In the genomic region with DNA sequence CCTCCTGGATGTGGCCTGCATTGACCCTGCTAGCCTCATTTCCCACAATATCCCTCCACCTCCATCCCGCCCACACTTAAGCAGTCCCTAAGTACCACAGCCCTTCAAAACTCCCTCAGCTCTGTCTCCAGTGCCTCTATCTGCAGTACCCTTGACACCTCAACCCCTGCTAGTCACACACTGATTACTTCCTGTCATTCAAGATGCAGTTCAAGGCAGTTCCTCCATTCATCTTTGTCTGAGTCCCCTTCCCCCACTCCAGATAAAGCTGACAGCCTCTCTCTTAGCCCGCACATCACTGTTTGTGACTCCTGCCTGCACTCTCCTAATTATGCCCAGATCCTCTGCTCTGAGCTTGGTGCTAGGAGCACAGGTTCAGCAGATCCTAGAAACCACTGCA, we compare ENCODE assay signal across 18 mouse cellular contexts.
DNase-seq lines count a peak whose midpoint lies in the region; ATAC-seq and TF ChIP-seq lines count a peak whose summit lies in the region.
"Had no signal": no experiment of that assay in that cellular context is flagged by ENCODE, and none has a peak within 500 bp of the region (broad histone marks: within the 10 kb centered on the region; RNA-seq: fewer than 3 reads in every experiment).

No protein-coding gene starts in this region.

- no peaks in the 10 kb centered on the region for H3K9me3 ChIP-seq in forebrain, embryonic 13.5 days (replicated peaks)
- no peaks in the 10 kb centered on the region for H3K9me3 ChIP-seq in forebrain, embryonic 15.5 days
- no peaks in the 10 kb centered on the region for H3K9me3 ChIP-seq in kidney, embryonic 15.5 days (replicated peaks)
- no peaks in the 10 kb centered on the region for H3K9me3 ChIP-seq in midbrain, embryonic 14.5 days (ENCODE audit: control insufficient read depth, low read length)
- H3K9me3 ChIP-seq: embryonic facial prominence, embryonic 13.5 days; heart, embryonic 15.5 days; hindbrain, embryonic 15.5 days; limb, embryonic 15.5 days had no signal

- no peak overlapping the region for H3K9ac ChIP-seq in forebrain, embryonic 13.5 days
- H3K9ac ChIP-seq in forebrain, embryonic 15.5 days (replicated peaks) = no peak overlapping the region
- no peak overlapping the region for H3K9ac ChIP-seq in kidney, embryonic 15.5 days
- no peak overlapping the region for H3K9ac ChIP-seq in midbrain, embryonic 14.5 days (replicated peaks; ENCODE audit: low read length)
- H3K9ac ChIP-seq: embryonic facial prominence, embryonic 13.5 days; heart, embryonic 15.5 days; hindbrain, embryonic 15.5 days; limb, embryonic 15.5 days had no signal

- H3K27ac ChIP-seq in forebrain, embryonic 13.5 days = no peak overlapping the region
- no peak overlapping the region for H3K27ac ChIP-seq in forebrain, embryonic 15.5 days (replicated peaks)
- H3K27ac ChIP-seq in kidney, embryonic 15.5 days = no peak overlapping the region
- H3K27ac ChIP-seq in midbrain, embryonic 14.5 days (replicated peaks; ENCODE audit: low read depth, low read length) = no peak overlapping the region
- H3K27ac ChIP-seq in layer of hippocampus, adult 2 months = no peak overlapping the region
- H3K27ac ChIP-seq: embryonic facial prominence, embryonic 13.5 days; heart, embryonic 15.5 days; hindbrain, embryonic 15.5 days; limb, embryonic 15.5 days had no signal

- peak; percentile 53; the same call in 1 of the 2 replicates for ATAC-seq in forebrain, embryonic 13.5 days
- ATAC-seq in forebrain, embryonic 15.5 days (replicated peaks) = no peak
- ATAC-seq in kidney, embryonic 15.5 days (replicated peaks; ENCODE audit: low FRiP score) = no peak
- ATAC-seq in midbrain, embryonic 14.5 days (ENCODE audit: low FRiP score, low TSS enrichment) = no peak

- no peaks in the 10 kb centered on the region for H3K36me3 ChIP-seq in forebrain, embryonic 13.5 days (ENCODE audit: poor library complexity, severe bottlenecking)
- H3K36me3 ChIP-seq in forebrain, embryonic 15.5 days = no peaks in the 10 kb centered on the region
- H3K36me3 ChIP-seq in kidney, embryonic 15.5 days = no peaks in the 10 kb centered on the region
- no peaks in the 10 kb centered on the region for H3K36me3 ChIP-seq in midbrain, embryonic 14.5 days (ENCODE audit: control insufficient read depth, insufficient read depth, low read length)
- H3K36me3 ChIP-seq: embryonic facial prominence, embryonic 13.5 days; heart, embryonic 15.5 days; hindbrain, embryonic 15.5 days; limb, embryonic 15.5 days had no signal

- H3K27me3 ChIP-seq in forebrain, embryonic 13.5 days = no peaks in the 10 kb centered on the region
- no peaks in the 10 kb centered on the region for H3K27me3 ChIP-seq in forebrain, embryonic 15.5 days
- H3K27me3 ChIP-seq in kidney, embryonic 15.5 days = no peaks in the 10 kb centered on the region
- H3K27me3 ChIP-seq in midbrain, embryonic 14.5 days (ENCODE audit: control insufficient read depth, insufficient read depth, low read length) = no peaks in the 10 kb centered on the region
- H3K27me3 ChIP-seq: embryonic facial prominence, embryonic 13.5 days; heart, embryonic 15.5 days; hindbrain, embryonic 15.5 days; limb, embryonic 15.5 days had no signal

- no peaks in the 10 kb centered on the region for H3K4me1 ChIP-seq in forebrain, embryonic 13.5 days
- no peaks in the 10 kb centered on the region for H3K4me1 ChIP-seq in forebrain, embryonic 15.5 days
- H3K4me1 ChIP-seq in kidney, embryonic 15.5 days = peaks cover 5% of the 10 kb centered on the region; the same call in 1 of the 2 replicates
- no peaks in the 10 kb centered on the region for H3K4me1 ChIP-seq in midbrain, embryonic 14.5 days (ENCODE audit: control insufficient read depth, insufficient read depth, low read length)
- H3K4me1 ChIP-seq: embryonic facial prominence, embryonic 13.5 days; heart, embryonic 15.5 days; limb, embryonic 15.5 days had no signal

- WGBS in forebrain, embryonic 13.5 days = 31% methylated on average over 2 of the region's 2 CpGs
- WGBS in forebrain, embryonic 15.5 days = 40% methylated on average over 2 of the region's 2 CpGs
- 11% methylated on average over 2 of the region's 2 CpGs for WGBS in kidney, embryonic 15.5 days
- WGBS in midbrain, embryonic 14.5 days = 31% methylated on average over 2 of the region's 2 CpGs

- TF ChIP-seq CTCF in layer of hippocampus, adult 2 months (conservative IDR thresholded peaks at IDR 0.05) = no peak

- H3K4me3 ChIP-seq in forebrain, embryonic 13.5 days = no peak overlapping the region
- no peak overlapping the region for H3K4me3 ChIP-seq in forebrain, embryonic 15.5 days
- no peak overlapping the region for H3K4me3 ChIP-seq in kidney, embryonic 15.5 days (replicated peaks)
- no peak overlapping the region for H3K4me3 ChIP-seq in midbrain, embryonic 14.5 days (replicated peaks; ENCODE audit: low read depth, low read length)
- H3K4me3 ChIP-seq in layer of hippocampus, adult 2 months = no peak overlapping the region
- H3K4me3 ChIP-seq: embryonic facial prominence, embryonic 13.5 days; heart, embryonic 15.5 days; hindbrain, embryonic 15.5 days; limb, embryonic 15.5 days had no signal

- DNase-seq in kidney, adult 11 months = peak; percentile 14
- peak; percentile 22 for DNase-seq in R1 (ENCODE audit: low read depth, low spot score)
- peak; percentile 21 for DNase-seq in midbrain, embryonic 14.5 days
- no peak for DNase-seq in layer of hippocampus, adult 2 months (ENCODE audit: low spot score in 2 of 2)
- DNase-seq in right cerebral cortex, postnatal 10 days (ENCODE audit: low spot score in 2 of 2) = no peak
- DNase-seq: adrenal gland, postnatal 10 days; cerebellum, adult 11-12 months; cerebellum, postnatal 25 days; lung, adult 18-20 months; right cerebral cortex, postnatal 14 days; thymus, postnatal 25 days had no signal

- no peak overlapping the region for H3K4me2 ChIP-seq in forebrain, embryonic 13.5 days
- no peak overlapping the region for H3K4me2 ChIP-seq in forebrain, embryonic 15.5 days (replicated peaks)
- H3K4me2 ChIP-seq in kidney, embryonic 15.5 days = no peak overlapping the region
- H3K4me2 ChIP-seq in midbrain, embryonic 14.5 days (ENCODE audit: low read length) = no peak overlapping the region
- H3K4me2 ChIP-seq: embryonic facial prominence, embryonic 13.5 days; heart, embryonic 15.5 days; hindbrain, embryonic 15.5 days; limb, embryonic 15.5 days had no signal

Comparison
In these comparisons a context has a peak if more than half of its experiments do, and no peak if none do; other contexts are left out.
1. DNase-seq: peak in kidney, adult 11 months (single experiment), R1 (single experiment) and midbrain, embryonic 14.5 days (single experiment); none in layer of hippocampus, adult 2 months (0 of 2) and right cerebral cortex, postnatal 10 days (0 of 2).